Mouse (Mus musculus): ENCODE measurements around the gene Vmn1r55.
"Not testable (repeated sequence)": the region's sequence is repeated elsewhere in the genome, so short reads cannot be mapped to it uniquely, and the experiment has no call there.

Vmn1r55 gene

DNA sequence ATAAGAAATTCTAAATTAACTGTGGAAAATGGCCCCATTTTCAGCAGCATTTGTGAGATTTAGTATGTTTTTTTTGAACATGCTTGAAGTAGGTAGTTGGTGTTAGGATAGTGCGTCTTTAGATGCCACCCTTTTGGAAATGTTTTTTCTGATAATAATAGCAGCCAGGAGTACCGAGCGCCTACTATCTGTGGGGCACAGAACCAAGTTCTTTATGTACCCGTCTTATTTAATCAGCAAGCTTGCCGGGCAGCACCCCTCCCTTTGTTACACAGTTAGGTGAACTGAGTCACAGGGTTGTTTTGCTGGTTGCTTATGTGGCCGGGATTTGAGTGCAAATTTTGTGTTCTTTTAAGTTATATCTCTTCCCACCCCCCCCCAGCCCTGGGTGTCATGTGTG, 68.2 kb downstream of the Vmn1r55 start:
- no peak for DNase-seq (ENCODE audit: low spot score)

DNA sequence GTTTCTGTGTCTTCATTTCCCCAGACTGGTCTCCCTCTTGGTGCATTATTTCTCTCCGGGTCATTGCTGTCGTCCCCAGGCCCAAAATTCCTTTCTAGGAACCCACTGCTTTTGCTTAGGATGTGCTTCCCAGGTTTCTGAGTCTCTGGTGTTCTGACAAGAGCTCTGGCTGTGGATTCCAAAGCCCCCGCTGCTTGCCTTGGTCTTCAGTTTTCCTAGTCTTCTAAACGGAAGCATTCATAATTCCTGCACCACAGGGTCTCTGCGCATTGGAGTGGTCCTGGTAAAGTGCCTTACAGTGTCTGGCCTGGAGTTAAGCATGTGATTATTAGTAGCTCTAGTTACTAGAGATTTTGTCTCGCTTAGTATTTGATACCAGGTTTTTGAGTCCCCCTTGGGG, 68.7 kb downstream of the Vmn1r55 start:
- no peak for DNase-seq (ENCODE audit: low spot score)

DNA sequence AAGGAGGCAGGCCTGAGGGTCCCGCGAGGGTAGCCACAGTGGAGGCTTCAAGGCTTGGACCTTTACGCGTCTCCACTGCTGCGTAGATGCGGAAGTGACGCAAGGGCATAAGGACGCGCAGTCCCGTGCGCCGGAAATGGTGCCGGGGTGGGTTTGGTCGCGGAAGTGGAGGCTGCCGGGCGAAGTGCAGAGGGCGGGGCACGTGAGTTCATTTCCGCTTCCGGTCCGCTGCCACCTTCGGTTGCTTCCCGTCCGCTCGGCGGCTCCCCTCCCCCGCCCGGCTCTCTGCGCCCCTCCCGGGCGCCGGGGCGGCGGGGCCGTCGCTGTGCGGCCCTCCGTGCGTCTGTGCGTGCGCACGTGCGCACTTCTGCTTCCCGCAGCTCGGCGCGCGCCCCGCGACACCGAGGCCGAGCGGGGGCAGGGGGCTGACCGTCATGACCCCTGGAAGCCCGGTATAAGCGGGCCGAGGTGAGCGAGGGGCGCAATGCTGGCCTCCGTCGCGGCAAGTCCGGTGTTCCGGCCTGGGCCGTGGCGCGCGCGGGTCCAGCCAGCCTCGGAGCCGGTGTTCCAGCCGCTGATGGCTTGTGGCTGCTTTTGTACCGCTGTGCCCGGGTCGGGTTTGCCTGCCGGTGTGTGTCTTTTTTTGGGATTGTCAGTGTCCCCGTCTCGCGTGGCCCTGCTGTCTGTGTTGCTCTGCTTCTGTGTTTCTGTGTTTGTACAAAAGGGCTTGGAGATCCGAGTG, 69.3 kb downstream of the Vmn1r55 start, which contains the start of gene Epn1:
Gene Epn1 (plus strand): TSS at position 226 of the 742 bp plus-strand sequence.
- DNase-seq (ENCODE audit: low spot score): peak; percentile 97

DNA sequence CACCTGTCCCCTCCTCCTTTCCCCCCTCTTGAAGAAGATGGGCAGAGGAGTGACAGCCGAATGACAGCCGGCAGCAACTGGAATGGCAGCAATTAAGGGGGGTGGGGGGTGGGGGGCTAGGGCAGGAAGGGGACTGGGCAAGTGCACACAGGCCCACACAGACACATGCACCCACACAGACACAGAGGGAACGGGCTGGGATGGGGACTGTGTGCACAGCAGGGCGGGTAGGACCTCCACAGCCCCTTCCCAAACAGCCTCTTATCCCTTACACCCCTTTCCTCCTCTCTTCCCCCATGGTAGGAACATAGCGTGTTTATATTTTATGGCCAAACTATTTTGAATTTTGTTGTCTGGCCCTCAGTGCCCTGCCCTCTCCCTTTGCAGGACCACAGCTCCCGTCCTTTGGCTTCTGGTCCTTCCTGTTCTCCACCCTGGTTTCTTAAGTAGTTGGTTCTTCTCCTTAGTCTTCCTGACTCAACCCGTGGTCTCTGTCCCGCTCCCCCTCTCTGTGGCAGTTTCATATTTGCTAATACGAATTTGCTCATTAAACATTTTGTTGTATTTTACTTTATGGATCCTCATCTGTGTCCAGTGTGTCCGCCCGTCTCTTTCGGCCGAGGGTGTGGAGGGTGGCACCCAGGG, 70.0 kb downstream of the Vmn1r55 start:
- DNase-seq (ENCODE audit: low spot score): not testable (repeated sequence)
